Mouse (Mus musculus): ENCODE measurements around the gene A4galt.

Gene A4galt

GRCm38 (mm10) chr15:83202412-83202811 is 49.2 kb downstream of the A4galt start:
- in situ Hi-C loops (cut with MboI; ENCODE audit: low pct_unique_long_range_greater_than_20kb in 1 of 2, low sequenced_read_pairs in 2 of 2, unreplicated experiment in 1 of 2): loop anchor here (10.0 kb wide), 2 partner anchors 48 to 128 kb away; no protein-coding TSS in a partner anchor

GRCm38 (mm10) chr15:83193413-83193812 is 58.2 kb downstream of the A4galt start:
- in situ Hi-C loops (cut with MboI; ENCODE audit: low pct_unique_long_range_greater_than_20kb in 1 of 2, low sequenced_read_pairs in 2 of 2, unreplicated experiment in 1 of 2): no loop called here

GRCm38 (mm10) chr15:83182351-83182750 is 69.2 kb downstream of the A4galt start:
- in situ Hi-C loops (cut with MboI; ENCODE audit: low pct_unique_long_range_greater_than_20kb in 1 of 2, low sequenced_read_pairs in 2 of 2, unreplicated experiment in 1 of 2): no loop called here

- in situ Hi-C loops (cut with MboI; ENCODE audit: low pct_unique_long_range_greater_than_20kb in 1 of 2, low sequenced_read_pairs in 2 of 2, unreplicated experiment in 1 of 2): no loop called here
Measured at GRCm38 (mm10) chr15:83181800-83182330, 69.7 kb downstream of the A4galt start.

GRCm38 (mm10) chr15:83180004-83180403 is 71.6 kb downstream of the A4galt start:
- in situ Hi-C loops (cut with MboI; ENCODE audit: low pct_unique_long_range_greater_than_20kb in 1 of 2, low sequenced_read_pairs in 2 of 2, unreplicated experiment in 1 of 2): no loop called here

All from mouse embryonic stem cell (cell line).